Mouse (Mus musculus) spleen, adult 2 months (tissue): ENCODE results near the gene Cfl2. TPM values are rescaled to one million over a fixed set of nuclear protein-coding genes. Genes with fewer than 3 reads are reported as not detected.
A peak's percentile ranks its signal among the peaks of the same experiment; 100 is the strongest.
"Not testable (repeated sequence)": the region's sequence is repeated elsewhere in the genome, so short reads cannot be mapped to it uniquely, and the experiment has no call there.

Source experiments
- DNase-seq, 2 experiments: peaks; one replicate each; pipeline versions ENCODE4 v3.0.0 to v3.0.0-alpha.2; 2012 to 2021; ENCODE audit warnings: low spot score in 2 of 2, low read depth in 1 of 2
- H3K27ac ChIP-seq: fragments of 200-500 bp; 2 replicates; pipeline ENCODE4 v1.5.1; 2012; ENCODE audit warnings: low read length, inconsistent platforms; ENCODE audit not compliant: insufficient read depth
- H3K27me3 ChIP-seq: fragments of 200-500 bp; 2 replicates; pipeline ENCODE4 v1.6.1; 2012; ENCODE audit warnings: mild to moderate bottlenecking, moderate library complexity, low read length, inconsistent platforms; ENCODE audit not compliant: control insufficient read depth, insufficient read depth
- H3K36me3 ChIP-seq: fragments of 200-500 bp; 2 replicates; pipeline ENCODE4 v1.6.1; 2012; ENCODE audit warnings: mild to moderate bottlenecking, low read length, inconsistent platforms; ENCODE audit not compliant: control insufficient read depth, insufficient read depth
- H3K4me1 ChIP-seq: fragments of 200-500 bp; 2 replicates; pipeline ENCODE4 v1.6.1; 2011; ENCODE audit warnings: inconsistent platforms; ENCODE audit not compliant: control insufficient read depth, insufficient read depth, insufficient read length
- H3K4me3 ChIP-seq: fragments of 200-500 bp; 2 replicates; pipeline ENCODE4 v1.5.1; 2011; ENCODE audit warnings: mild to moderate bottlenecking, inconsistent platforms; ENCODE audit not compliant: insufficient read depth, insufficient read length; ENCODE audit errors: extremely low read depth
- CTCF ChIP-seq: fragments of 200-500 bp; IDR thresholded peaks from 2 replicates; pipeline ENCODE4 v1.5.1; 2011; ENCODE audit warnings: mild to moderate bottlenecking, inconsistent platforms; ENCODE audit not compliant: insufficient read depth, insufficient read length, insufficient replicate concordance; ENCODE audit errors: extremely low read depth
- POLR2A ChIP-seq: fragments of 200-500 bp; IDR thresholded peaks from 2 replicates; pipeline ENCODE4 v1.6.1; 2011; ENCODE audit warnings: low read depth, low read length, inconsistent platforms
- WGBS: fragments of 180-500 bp; shearing (Covaris S2); methylation state at CpG from one replicate; pipeline ENCODE4 v1.1.7; 2018; 5-methylcytosine and 5-hydroxymethylcytosine counted together
- polyA plus RNA-seq: library from polyadenylated mRNA; depleted of rRNA; stranded (reverse); fragments of >200 nt; gene quantifications from 2 replicates; pipeline ENCODE4 v1.2.3, GENCODE M21; 2012; rRNA removed

Cfl2 gene
- 2.0 and 3.4 TPM in 2 replicates for polyA plus RNA-seq

DNA sequence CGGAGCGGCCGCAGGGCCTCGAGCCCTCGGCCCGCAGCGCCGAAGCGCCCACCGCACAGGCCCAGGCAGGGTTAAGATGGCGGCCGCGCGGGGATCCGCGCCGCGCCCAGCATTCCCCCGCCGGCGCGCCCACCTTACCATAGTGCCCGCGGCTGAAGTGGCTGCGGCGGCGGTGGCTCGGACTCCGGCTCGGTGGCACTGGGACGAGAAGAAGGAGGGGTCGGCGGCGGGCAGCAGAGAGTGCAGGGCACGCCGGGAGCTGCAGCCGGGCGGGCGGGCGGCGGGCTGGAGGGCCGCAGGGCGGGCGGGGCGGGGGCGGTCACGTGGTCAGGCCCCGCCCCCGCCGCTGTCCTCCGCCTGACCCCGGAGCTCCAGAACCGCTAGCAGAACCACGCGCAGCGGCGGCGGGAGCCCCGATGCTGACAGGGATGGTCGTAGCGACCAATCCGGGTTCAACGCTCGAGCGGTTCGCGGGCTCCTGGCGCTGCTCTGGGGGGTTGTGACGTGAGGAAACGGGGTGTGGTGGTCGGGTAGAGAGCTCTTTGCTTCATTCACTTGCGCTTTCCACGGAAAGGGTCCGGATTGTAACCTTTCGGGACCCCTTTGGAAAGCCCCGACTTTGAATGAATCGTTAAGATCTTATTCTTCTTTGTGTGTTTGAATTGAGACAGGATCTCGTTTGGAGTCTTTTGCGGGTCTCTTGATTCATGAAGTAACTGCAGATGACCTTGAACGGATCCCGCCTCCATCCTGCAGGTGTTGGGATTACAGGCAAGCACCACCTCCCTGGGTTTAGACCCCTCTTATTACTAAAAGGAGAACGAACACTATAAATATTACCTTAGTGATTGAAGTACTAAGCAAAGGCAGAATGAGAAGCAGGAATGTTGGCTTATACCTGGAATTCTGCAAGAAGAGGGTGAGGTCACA, at the start of gene Cfl2:
Gene Cfl2 (minus strand): TSS at position 272 of the 930 bp plus-strand sequence.
- DNase-seq = peak; percentile 40 to 72
- Histone ChIP-seq H3K4me1 (no peaks in the 10 kb centered on the region; the same call in none of the 2 replicates), H3K27me3 (no peaks in the 10 kb centered on the region), H3K36me3 (peaks cover 4% of the 10 kb centered on the region; the same call in 1 of the 2 replicates), H3K4me3 (peak within 1 kb of the TSS; percentile 94), H3K27ac (peak within 1 kb of the TSS; percentile 88)
- 1% methylated on average over 60 of the region's 82 CpGs for WGBS
- TF ChIP-seq POLR2A (no peak), CTCF (no peak)

DNA sequence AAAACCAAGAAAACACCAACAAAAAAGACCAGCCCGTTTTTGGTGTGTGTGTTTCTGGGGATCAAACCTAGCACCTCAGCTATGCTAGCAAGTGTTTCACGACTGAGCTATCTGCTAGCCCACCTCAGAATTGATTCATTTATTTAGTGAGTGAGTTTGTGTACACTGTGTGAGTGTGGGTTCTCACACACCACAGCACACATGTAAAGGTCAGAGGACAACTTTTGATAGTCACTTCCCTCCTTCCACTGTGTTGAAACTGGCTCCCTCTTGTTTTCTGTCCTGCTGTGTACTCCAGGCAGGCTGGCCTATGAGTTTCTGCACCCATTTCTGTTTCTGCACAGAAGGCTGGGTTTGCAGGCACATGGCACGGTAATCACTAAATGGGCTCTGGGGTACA, 47.7 kb upstream of the Cfl2 start:
- Histone ChIP-seq H3K4me3 (no peak overlapping the region), H3K36me3 (peaks cover 62% of the 10 kb centered on the region), H3K4me1 (no peaks in the 10 kb centered on the region), H3K27ac (no peak overlapping the region), H3K27me3 (no peaks in the 10 kb centered on the region)
- WGBS = 94% methylated on average over 3 of the region's 3 CpGs
- TF ChIP-seq POLR2A = no peak
- TF ChIP-seq CTCF = no peak
- no peak for DNase-seq

DNA sequence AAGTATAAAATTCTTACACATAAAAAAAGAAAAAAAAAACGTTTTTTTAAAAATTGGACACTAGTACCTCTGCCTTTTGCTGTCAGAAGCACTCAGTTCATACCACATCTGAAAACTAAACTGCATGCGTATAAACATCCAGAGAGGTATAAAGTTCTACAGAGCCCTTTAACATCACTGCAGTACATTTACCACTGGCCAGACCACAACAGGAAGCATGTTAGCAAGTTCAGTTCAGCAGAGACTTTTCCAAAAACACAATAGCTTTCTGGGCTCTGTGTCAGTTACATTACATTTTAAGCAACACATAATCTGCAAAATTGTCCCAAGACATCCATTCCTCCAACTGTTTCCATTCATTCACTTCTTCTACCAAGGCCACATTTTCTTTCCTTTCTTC, 29.9 kb upstream of the Cfl2 start:
- not testable (repeated sequence) for H3K27me3 ChIP-seq, H3K27ac ChIP-seq, DNase-seq, H3K4me1 ChIP-seq, H3K4me3 ChIP-seq
- 4% methylated on average over 1 of the region's 2 CpGs for WGBS
- peaks cover 24% of the 10 kb centered on the region for H3K36me3 ChIP-seq

GRCm38 (mm10) chr12:54890426-54890825, 27.7 kb upstream of the Cfl2 start:
- Histone ChIP-seq H3K27me3 (no peaks in the 10 kb centered on the region), H3K27ac (no peak overlapping the region), H3K36me3 (peaks cover 16% of the 10 kb centered on the region), H3K4me1 (no peaks in the 10 kb centered on the region), H3K4me3 (no peak overlapping the region)
- 98% methylated on average over 2 of the region's 2 CpGs for WGBS
- TF ChIP-seq CTCF (no peak), POLR2A (no peak)
- no peak for DNase-seq

DNA sequence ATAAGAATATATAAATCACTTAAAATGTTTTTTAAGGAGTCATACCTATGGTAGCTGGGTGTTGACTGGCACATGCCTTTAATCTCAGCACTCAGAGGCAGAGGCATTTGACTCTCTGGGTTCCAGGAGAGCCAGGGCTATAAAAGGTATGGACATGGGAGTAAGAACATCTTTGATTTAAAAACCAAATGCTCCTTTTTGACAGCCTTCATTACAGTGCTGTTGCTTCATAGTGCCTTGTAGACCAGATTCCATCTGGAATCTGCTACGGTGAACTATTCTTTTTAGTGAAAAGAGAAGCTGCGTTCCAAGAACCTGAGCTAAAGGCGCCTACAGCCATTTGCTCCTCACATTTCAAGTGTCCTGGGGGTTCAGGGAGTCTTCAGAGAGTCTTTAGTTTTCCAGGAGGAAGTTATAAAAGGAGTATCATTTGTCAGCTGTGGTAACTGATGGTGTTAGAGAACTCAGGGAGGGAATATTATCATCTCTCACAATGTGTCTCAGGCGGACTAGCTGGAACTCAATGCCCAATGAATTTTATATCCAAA, 25.0 kb upstream of the Cfl2 start:
- H3K36me3 ChIP-seq = peaks cover 7% of the 10 kb centered on the region; the same call in 1 of the 2 replicates
- no peak for DNase-seq
- no peak overlapping the region for H3K27ac ChIP-seq
- 91% methylated on average over 4 of the region's 4 CpGs for WGBS
- no peak for TF ChIP-seq POLR2A
- TF ChIP-seq CTCF = no peak
- H3K4me1 ChIP-seq = no peaks in the 10 kb centered on the region
- H3K27me3 ChIP-seq = no peaks in the 10 kb centered on the region
- no peak overlapping the region for H3K4me3 ChIP-seq

DNA sequence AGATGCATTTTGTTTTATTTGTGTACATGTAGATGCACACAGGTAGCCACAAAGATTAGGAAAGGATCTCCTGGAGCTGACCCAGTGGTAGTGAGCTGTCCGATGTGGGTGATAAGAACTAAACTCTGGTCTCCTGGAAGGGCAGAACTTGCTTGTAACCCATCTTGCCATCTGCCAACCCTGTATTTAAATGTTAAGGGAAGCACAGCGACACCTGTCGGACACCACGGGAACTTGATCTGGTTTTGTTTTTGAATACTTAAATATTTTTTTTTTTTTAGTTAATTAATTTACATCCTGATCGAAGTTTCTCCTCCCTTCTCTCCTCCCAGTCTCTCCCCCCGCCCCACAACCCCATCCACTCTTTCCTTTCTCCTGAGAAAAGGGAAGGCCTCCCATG, 17.0 kb upstream of the Cfl2 start:
- no peak overlapping the region for H3K4me3 ChIP-seq
- 10% methylated on average over 6 of the region's 6 CpGs for WGBS

DNA sequence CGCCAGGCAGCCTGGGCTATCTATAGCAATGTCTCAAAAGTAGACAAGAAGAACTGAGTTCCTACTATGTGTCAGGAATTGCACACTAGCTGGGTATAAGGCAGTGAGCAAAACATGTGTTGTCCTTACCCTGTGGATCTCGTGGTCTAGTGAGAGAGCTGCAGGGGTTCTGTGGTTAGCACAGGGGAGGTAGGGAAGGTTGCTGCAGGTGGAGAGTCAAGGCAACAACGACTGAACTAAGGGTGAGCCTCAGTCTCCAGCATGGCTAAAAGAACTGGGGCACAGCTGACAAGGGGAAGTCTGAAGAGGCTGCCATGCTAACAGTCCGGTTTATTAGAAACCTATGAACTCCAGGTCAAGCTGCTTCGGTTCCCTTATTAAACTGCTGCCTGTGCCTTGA, 16.5 kb upstream of the Cfl2 start:
- H3K4me1 ChIP-seq = no peaks in the 10 kb centered on the region

More for the DNA sequence above, 17.0 kb upstream of the Cfl2 start:
- Histone ChIP-seq H3K4me1 (no peaks in the 10 kb centered on the region), H3K27me3 (no peaks in the 10 kb centered on the region), H3K27ac (no peak overlapping the region), H3K36me3 (no peaks in the 10 kb centered on the region)
- peak; percentile 51 to 63 for DNase-seq
- TF ChIP-seq CTCF (peak; percentile 39; the same call in 1 of the 2 replicates), POLR2A (no peak)

More for the DNA sequence above, 16.5 kb upstream of the Cfl2 start:
- Histone ChIP-seq H3K36me3 (no peaks in the 10 kb centered on the region), H3K4me3 (no peak overlapping the region), H3K27ac (no peak overlapping the region), H3K27me3 (no peaks in the 10 kb centered on the region)
- DNase-seq = no peak
- WGBS = 43% methylated on average over 5 of the region's 5 CpGs
- TF ChIP-seq POLR2A (no peak), CTCF (no peak)
